In genomic region chr15:100830682-100831081, GRCm38 (mm10) we compare ENCODE assay signal across 12 mouse cellular contexts. TPM values are rescaled to one million over a fixed set of nuclear protein-coding genes. Genes with fewer than 3 reads are reported as not detected.
DNase-seq lines count a peak whose midpoint lies in the region; ATAC-seq lines count a peak whose summit lies in the region.
"Had no signal": no experiment of that assay in that cellular context is flagged by ENCODE, and none has a peak within 500 bp of the region (broad histone marks: within the 10 kb centered on the region; RNA-seq: fewer than 3 reads in every experiment).

No protein-coding gene starts in this region.

- H3K9ac ChIP-seq in limb, embryonic 11.5 days (ENCODE audit: low read length) = no peak overlapping the region
- no peak overlapping the region for H3K9ac ChIP-seq in hindbrain, embryonic 12.5 days
- H3K9ac ChIP-seq: limb, embryonic 12.5 days had no signal

- H3K4me3 ChIP-seq in limb, embryonic 11.5 days (ENCODE audit: low read depth, low read length) = no peak overlapping the region
- H3K4me3 ChIP-seq in limb, embryonic 10.5 days = no peak overlapping the region
- H3K4me3 ChIP-seq in hindbrain, embryonic 12.5 days = no peak overlapping the region
- H3K4me3 ChIP-seq: hindbrain, embryonic 10.5 days; limb, embryonic 12.5 days had no signal

- 0 out of 2 replicates have a peak, but pooled peaks cover 4% of the 10 kb centered on the region for H3K27me3 ChIP-seq in limb, embryonic 11.5 days (ENCODE audit: control insufficient read depth, insufficient read depth, low read length)
- H3K27me3 ChIP-seq in limb, embryonic 10.5 days (ENCODE audit: low read depth, poor library complexity, severe bottlenecking) = peaks cover 23% of the 10 kb centered on the region
- H3K27me3 ChIP-seq in hindbrain, embryonic 12.5 days = peaks cover 4% of the 10 kb centered on the region; the same call in 1 of the 2 replicates

- H3K36me3 ChIP-seq in limb, embryonic 11.5 days (ENCODE audit: control insufficient read depth, insufficient read depth, low read length) = no peaks in the 10 kb centered on the region
- no peaks in the 10 kb centered on the region for H3K36me3 ChIP-seq in limb, embryonic 10.5 days
- H3K36me3 ChIP-seq in hindbrain, embryonic 12.5 days = no peaks in the 10 kb centered on the region
- H3K36me3 ChIP-seq: hindbrain, embryonic 10.5 days; limb, embryonic 12.5 days had no signal

- no peak overlapping the region for H3K27ac ChIP-seq in limb, embryonic 11.5 days (replicated peaks; ENCODE audit: low read depth, low read length)
- no peak overlapping the region for H3K27ac ChIP-seq in limb, embryonic 10.5 days
- H3K27ac ChIP-seq in hindbrain, embryonic 12.5 days = no peak overlapping the region
- H3K27ac ChIP-seq: hindbrain, embryonic 10.5 days; limb, embryonic 12.5 days had no signal

- H3K4me2 ChIP-seq in limb, embryonic 11.5 days (ENCODE audit: low read depth, severe bottlenecking) = no peak overlapping the region
- no peak overlapping the region for H3K4me2 ChIP-seq in hindbrain, embryonic 12.5 days (replicated peaks)
- H3K4me2 ChIP-seq: limb, embryonic 12.5 days had no signal

- H3K4me1 ChIP-seq in limb, embryonic 11.5 days (ENCODE audit: control insufficient read depth, insufficient read depth, low read length) = no peaks in the 10 kb centered on the region
- H3K4me1 ChIP-seq in limb, embryonic 10.5 days = peaks cover 3% of the 10 kb centered on the region; the same call in 1 of the 2 replicates
- peaks cover 4% of the 10 kb centered on the region for H3K4me1 ChIP-seq in hindbrain, embryonic 12.5 days

- H3K9me3 ChIP-seq in limb, embryonic 11.5 days (ENCODE audit: control insufficient read depth, low read length) = no peaks in the 10 kb centered on the region
- H3K9me3 ChIP-seq in limb, embryonic 10.5 days (replicated peaks) = no peaks in the 10 kb centered on the region
- H3K9me3 ChIP-seq in hindbrain, embryonic 12.5 days (replicated peaks) = no peaks in the 10 kb centered on the region
- H3K9me3 ChIP-seq: hindbrain, embryonic 10.5 days had no signal

- ATAC-seq in limb, embryonic 11.5 days (ENCODE audit: insufficient number of reproducible peaks, low FRiP score, low TSS enrichment, low read depth) = no peak
- no peak for ATAC-seq in hindbrain, embryonic 12.5 days (ENCODE audit: low FRiP score)
- no peak for ATAC-seq in erythroid progenitor cell, adult 5-6 weeks (replicated peaks; ENCODE audit: low FRiP score, poor library complexity, severe bottlenecking)

- 52% methylated on average over 6 of the region's 6 CpGs for WGBS in limb, embryonic 11.5 days
- WGBS in limb, embryonic 10.5 days = 53% methylated on average over 6 of the region's 6 CpGs
- WGBS in hindbrain, embryonic 12.5 days = 49% methylated on average over 6 of the region's 6 CpGs

- peak; percentile 50 for DNase-seq in limb, embryonic 11.5 days (ENCODE audit: low spot score)
- DNase-seq in limb, embryonic 10.5 days (ENCODE audit: low spot score) = no peak
- DNase-seq in ES-CJ7 (ENCODE audit: low read depth, low spot score) = peak; percentile 79
- DNase-seq in adipocyte (ENCODE audit: low spot score) = peak; percentile 12
- peak; percentile 7 to 18 for DNase-seq in natural killer cell, adult 2 months (ENCODE audit: low spot score in 2 of 2)
- DNase-seq in right cerebral cortex, adult 2 months (ENCODE audit: low spot score in 2 of 2) = no peak
- DNase-seq: cerebellum, adult 9-10 months had no signal

RNA-seq across cellular contexts. Expression of gene Scn8a, which starts 39.0 kb away (rescaled TPM):
- 4.5 and 7.3 TPM in 2 replicates for polyA plus RNA-seq in limb, embryonic 11.5 days (2014; fragmentation: Nextera tagmentation; extraction: Ambion mirVana)
- polyA plus RNA-seq in limb, embryonic 10.5 days (2016; fragmentation: Nextera tagmentation; extraction: Ambion mirVana) = 3.9 and 4.3 TPM in 2 replicates
- 19.2 and 20.2 TPM in 2 replicates for polyA plus RNA-seq in hindbrain, embryonic 12.5 days (2016; fragmentation: Nextera tagmentation; extraction: Ambion mirVana)
- total RNA-seq in erythroid progenitor cell, adult 5-6 weeks (2015; ENCODE audit: low replicate concordance) = not detected in 2 replicates
- total RNA-seq in erythroid progenitor cell, adult 5-6 weeks (2017; ENCODE audit: low replicate concordance) = not detected in 2 replicates
- total RNA-seq: monocyte, adult 5-6 weeks had no signal

Comparison
In these comparisons a context has a peak if more than half of its experiments do, and no peak if none do; other contexts are left out.
1. DNase-seq: peak in limb, embryonic 11.5 days (single experiment), ES-CJ7 (single experiment), adipocyte (single experiment) and natural killer cell, adult 2 months (2 of 2); none in limb, embryonic 10.5 days (single experiment) and right cerebral cortex, adult 2 months (0 of 2).